Mouse (Mus musculus): ENCODE results near the gene Gdf3. TPM values are rescaled to one million over a fixed set of nuclear protein-coding genes. Genes with fewer than 3 reads are reported as not detected.

Gene Gdf3
- total RNA-seq, 2 experiments from 2014 or later: not detected

DNA sequence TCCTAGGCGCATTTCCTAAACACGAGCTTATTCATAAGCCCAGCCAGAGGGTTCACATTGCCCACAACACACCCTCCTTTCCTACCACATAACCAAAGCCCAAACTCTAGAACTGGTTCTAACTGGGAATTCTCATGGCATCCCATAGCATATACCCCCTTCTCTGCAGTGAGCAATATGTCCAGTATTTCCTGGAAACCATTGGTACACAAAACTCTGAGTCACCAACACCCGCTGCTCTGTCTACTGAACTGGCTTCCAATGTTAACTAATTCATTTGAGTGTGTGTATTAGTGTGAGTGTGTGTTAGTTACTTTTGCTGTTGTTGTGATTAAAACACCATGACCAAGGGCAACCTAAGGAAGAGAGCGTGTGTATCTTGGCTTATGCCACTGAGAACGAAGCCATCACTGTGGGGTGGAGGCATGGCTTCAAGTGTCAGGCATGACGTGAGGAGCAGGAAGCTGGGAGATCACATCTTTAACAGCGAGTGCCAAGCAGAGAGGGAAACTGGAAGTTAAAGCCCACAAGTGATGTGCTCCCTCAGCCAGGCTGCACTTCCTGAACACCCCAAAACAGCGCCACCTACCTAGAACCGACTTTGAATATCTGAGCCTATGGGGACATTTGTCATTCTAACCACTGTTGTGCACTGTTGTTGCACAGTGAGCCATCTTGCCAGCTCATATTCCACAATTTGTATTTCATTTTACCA is 44.7 kb downstream of the Gdf3 start:
- DNase-seq: no peak

- DNase-seq: peak; percentile 48
Observed at GRCm38 (mm10) chr6:122562463-122562862, 47.4 kb downstream of the Gdf3 start.

- DNase-seq: no peak
Observed at GRCm38 (mm10) chr6:122561005-122561404, 48.9 kb downstream of the Gdf3 start.

DNA sequence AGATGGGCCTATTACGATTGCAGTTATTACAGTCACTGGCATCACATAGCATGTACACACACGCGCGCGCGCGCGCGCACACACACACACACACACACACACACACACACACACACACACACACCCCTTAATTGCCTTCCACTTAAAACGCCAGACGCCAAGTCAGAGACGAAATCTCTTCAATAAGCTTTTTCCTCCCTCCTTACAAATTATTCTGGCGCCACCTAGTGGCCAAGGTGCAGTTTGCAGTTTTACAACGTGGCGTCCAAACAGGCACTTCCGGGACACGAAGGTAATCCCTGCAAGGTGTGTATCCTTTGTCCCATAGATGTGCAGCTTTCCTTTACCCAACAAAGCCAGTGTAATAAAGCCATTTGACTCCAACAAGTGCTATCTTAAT is 49.5 kb downstream of the Gdf3 start:
- DNase-seq: peak; percentile 69

DNA sequence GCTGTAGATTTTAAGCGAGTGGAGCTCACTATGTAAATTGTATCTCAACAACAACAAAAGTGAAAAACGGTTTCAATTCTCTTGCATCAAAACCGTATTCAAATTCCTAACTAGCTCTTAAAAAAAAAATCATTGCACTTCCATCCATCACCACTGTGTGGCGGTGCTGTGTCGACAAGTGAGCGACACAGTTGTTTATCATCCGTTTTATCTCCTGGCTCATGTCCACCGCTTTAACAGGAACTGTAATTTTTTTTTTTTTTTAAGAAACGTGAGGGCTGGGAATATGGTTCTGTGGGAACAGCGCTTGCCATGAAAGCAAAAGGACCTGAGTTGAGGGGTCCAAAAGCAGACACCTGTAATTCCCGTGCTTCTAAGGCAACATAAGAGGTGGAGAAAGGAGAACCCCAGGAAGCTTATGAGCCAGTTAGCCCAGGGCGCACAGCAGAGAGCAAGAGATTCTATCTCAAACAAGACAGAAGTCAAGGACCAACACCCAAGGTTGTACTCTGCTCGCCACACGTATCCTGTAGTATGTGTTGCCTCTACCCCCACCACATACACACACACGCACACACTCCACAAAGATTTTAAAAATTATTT is 52.8 kb downstream of the Gdf3 start:
- DNase-seq: peak; percentile 55

Other genes with a start within 250 kb of the Gdf3 start
- gene Rimklb, start 111.3 kb downstream of the Gdf3 start, total RNA-seq (2021): 1 to 10 TPM; 2.1 to 2.6 TPM
- gene Mfap5, start 104.2 kb downstream of the Gdf3 start, total RNA-seq (2021): 100 to 1,000 TPM; 115 to 141 TPM
- gene Aicda, start 56.3 kb downstream of the Gdf3 start, total RNA-seq (2021): not detected
- 1 to 10 TPM; 2.3 to 4.3 TPM for gene Apobec1, start 7.6 kb downstream of the Gdf3 start, total RNA-seq (2021)
- not detected for gene Dppa3, start 16.3 kb upstream of the Gdf3 start, total RNA-seq (2021)
- gene Nanog, start 97.4 kb upstream of the Gdf3 start, total RNA-seq (2021): not detected
- gene Slc2a3, start 191.6 kb upstream of the Gdf3 start, total RNA-seq (2021): 1 to 10 TPM; 2.2 to 3.8 TPM
- gene Foxj2, start 209.8 kb upstream of the Gdf3 start, total RNA-seq (2021): 10 to 100 TPM; 18.4 to 22.9 TPM
- gene C3ar1, start 246.1 kb upstream of the Gdf3 start, total RNA-seq (2021): 1 to 10 TPM; 1.7 to 2.6 TPM

All from gastrocnemius, postnatal 10 days (tissue).